Mouse (Mus musculus) layer of hippocampus, postnatal 10 days (tissue): ENCODE results near the gene Asb18. TPM values are rescaled to one million over a fixed set of nuclear protein-coding genes. Genes with fewer than 3 reads are reported as not detected.

Source experiments
- DNase-seq, 2 experiments: peaks; one replicate each; pipeline ENCODE4 v3.0.0; 2021; ENCODE audit warnings: low spot score in 2 of 2
- total RNA-seq, 2 experiments: library from RNA; stranded (reverse); gene quantifications; 2 replicates each; pipeline ENCODE4 v1.2.3; 2021

Asb18 gene
- total RNA-seq, 2 experiments from 2014 or later: 2.3 to 2.4 TPM

- no peak for DNase-seq
These were observed 42.6 kb downstream of the Asb18 start for GRCm38 (mm10) chr1:89971848-89972247.

GRCm38 (mm10) chr1:89969714-89970110 is 44.8 kb downstream of the Asb18 start:
- no peak for DNase-seq

- DNase-seq: peak in 1 of 2 experiments; percentile 16
These were observed 45.3 kb downstream of the Asb18 start for GRCm38 (mm10) chr1:89969072-89969713.

- DNase-seq: peak; percentile 54 to 68
These were observed 46.2 kb downstream of the Asb18 start for GRCm38 (mm10) chr1:89968111-89968851.

GRCm38 (mm10) chr1:89967585-89967984 is 46.9 kb downstream of the Asb18 start:
- no peak for DNase-seq

GRCm38 (mm10) chr1:89964426-89964825 is 50.0 kb downstream of the Asb18 start:
- DNase-seq: no peak

GRCm38 (mm10) chr1:89963296-89963695 is 51.2 kb downstream of the Asb18 start:
- no peak for DNase-seq

GRCm38 (mm10) chr1:89962092-89962491 is 52.4 kb downstream of the Asb18 start:
- no peak for DNase-seq

GRCm38 (mm10) chr1:89959393-89959792 is 55.1 kb downstream of the Asb18 start:
- DNase-seq: no peak

GRCm38 (mm10) chr1:89943202-89943601 is 71.3 kb downstream of the Asb18 start:
- peak; percentile 84 to 85 for DNase-seq

- no peak for DNase-seq
These were observed 72.0 kb downstream of the Asb18 start for GRCm38 (mm10) chr1:89942395-89942976.

- DNase-seq: no peak
These were observed 72.6 kb downstream of the Asb18 start for GRCm38 (mm10) chr1:89941701-89942381.

GRCm38 (mm10) chr1:89940961-89941524 is 73.4 kb downstream of the Asb18 start:
- DNase-seq: no peak

- peak; percentile 75 to 77 for DNase-seq
These were observed 74.3 kb downstream of the Asb18 start for GRCm38 (mm10) chr1:89939981-89940726.

- DNase-seq: no peak
These were observed 74.9 kb downstream of the Asb18 start for GRCm38 (mm10) chr1:89939596-89939960.

GRCm38 (mm10) chr1:89938884-89939595 is 75.4 kb downstream of the Asb18 start:
- no peak for DNase-seq

GRCm38 (mm10) chr1:89935493-89936348 is 78.7 kb downstream of the Asb18 start:
- DNase-seq: no peak

GRCm38 (mm10) chr1:89934316-89935260 is 79.9 kb downstream of the Asb18 start:
- DNase-seq: no peak
